Mouse (Mus musculus): ENCODE data around the gene Sbk2. TPM values are rescaled to one million over a fixed set of nuclear protein-coding genes. Genes with fewer than 3 reads are reported as not detected.

Gene Sbk2
- total RNA-seq, 1 experiment from 2014 or later, result 0.63 TPM

DNA sequence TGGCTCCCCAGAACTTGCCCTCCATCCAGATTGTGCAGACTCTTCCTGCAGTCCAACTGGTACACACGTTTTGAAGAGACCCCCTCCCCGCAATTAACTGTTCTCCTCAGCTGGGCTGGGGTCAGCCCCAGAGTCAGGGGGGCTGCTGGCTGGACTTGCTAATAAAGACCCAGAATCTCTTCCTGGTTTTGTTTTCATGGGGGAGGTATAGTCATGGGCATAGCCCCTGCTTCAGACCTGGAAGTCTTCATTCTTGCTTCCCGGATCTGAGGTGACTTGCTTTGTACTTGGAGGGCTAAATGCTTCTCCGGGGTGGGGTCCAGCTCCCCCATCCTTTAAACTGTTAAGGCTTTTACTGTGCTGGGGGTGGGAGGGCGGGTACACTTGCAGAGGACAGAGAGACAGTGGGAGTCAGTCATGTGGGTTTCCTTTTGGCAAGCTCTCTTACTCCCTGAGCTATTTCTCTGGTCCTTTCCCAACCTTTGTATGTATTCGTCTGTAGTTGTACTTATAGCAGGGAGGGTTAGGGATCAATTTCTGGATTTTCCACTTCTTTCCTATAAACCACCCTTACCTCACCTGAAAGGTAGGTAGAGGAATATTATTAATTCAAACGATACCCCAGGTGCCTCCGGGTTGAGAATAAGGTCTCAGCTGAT lies 42.3 kb downstream of the Sbk2 start, which contains the start of gene Nat14:
Gene Nat14, plus strand, starts transcription at position 205 of the 659 bp plus-strand sequence.
- no peak for DNase-seq

DNA sequence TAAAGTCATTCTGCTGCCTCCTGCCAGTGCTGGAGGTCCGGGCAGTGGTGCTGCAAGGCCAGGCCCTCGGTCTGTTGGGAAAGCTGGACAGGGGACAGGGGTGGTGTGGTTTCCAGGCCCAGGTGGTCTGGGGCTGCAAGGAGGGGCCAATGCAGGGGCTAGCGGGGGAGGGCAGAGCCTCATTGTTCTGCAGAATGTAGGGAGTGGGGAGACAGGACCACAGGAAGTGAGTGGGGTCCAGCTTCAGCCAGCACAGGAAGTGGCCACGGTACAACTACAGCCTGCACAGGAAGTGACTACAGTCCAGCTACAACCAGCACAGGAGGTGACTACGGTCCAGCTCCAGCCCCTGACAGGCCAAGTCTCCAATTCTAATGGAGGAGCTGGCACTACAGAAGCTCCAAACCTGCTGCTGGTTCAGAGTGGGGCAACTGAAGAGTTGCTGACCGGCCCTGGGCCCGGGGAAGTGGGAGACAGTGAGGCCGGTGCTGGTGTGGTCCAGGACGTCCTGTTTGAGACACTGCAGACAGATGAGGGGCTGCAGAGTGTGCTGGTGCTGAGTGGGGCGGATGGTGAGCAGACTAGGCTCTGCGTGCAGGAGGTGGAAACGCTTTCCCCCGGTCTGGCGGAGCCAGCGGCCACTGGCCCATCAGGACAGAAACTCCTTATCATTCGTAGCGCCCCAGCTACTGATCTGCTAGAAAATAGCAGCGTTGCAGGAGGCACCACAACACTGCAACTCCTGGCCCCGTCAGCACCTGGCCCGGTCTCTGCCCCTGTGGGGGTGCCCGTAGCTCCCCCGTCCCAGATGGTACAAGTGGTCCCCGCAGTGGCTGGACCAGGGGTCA lies 43.0 kb downstream of the Sbk2 start:
- DNase-seq, result peak; percentile 36

DNA sequence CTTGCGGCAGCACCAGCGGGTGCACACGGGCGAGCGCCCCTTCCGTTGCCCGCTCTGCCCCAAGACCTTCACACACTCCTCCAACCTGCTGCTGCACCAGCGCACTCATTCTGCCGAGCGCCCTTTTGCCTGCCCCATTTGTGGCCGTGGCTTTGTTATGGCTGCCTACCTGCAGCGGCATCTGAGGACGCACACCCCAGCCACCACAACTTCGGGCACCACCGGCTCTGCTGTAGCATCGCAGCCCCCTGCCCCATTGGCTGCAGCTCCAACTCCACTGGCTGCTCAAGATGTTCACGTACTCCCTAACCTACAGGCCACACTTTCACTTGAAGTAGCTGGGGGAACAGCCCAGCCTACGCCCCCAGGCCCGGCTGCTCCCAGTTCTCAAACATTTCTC lies 43.7 kb downstream of the Sbk2 start:
- no peak for DNase-seq

DNA sequence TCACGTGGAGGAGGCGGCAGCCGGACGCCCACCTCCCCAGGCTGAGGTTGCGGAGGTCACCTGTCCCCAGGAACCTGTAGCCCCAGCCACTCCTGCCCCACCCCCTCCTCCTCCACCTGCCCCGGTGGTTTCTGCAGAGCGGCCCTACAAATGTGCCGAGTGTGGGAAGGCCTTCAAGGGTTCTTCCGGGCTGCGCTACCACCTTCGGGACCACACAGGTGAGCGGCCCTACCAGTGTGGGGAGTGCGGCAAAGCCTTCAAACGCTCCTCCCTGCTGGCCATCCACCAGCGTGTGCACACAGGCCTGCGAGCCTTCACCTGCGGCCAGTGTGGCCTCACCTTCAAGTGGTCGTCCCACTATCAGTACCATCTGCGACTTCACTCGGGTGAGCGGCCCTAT lies 44.2 kb downstream of the Sbk2 start:
- DNase-seq, result no peak

GRCm38 (mm10) chr7:4919096-4919495 lies 45.1 kb downstream of the Sbk2 start:
- no peak for DNase-seq

GRCm38 (mm10) chr7:4918681-4919080 lies 45.5 kb downstream of the Sbk2 start:
- DNase-seq, result no peak

DNA sequence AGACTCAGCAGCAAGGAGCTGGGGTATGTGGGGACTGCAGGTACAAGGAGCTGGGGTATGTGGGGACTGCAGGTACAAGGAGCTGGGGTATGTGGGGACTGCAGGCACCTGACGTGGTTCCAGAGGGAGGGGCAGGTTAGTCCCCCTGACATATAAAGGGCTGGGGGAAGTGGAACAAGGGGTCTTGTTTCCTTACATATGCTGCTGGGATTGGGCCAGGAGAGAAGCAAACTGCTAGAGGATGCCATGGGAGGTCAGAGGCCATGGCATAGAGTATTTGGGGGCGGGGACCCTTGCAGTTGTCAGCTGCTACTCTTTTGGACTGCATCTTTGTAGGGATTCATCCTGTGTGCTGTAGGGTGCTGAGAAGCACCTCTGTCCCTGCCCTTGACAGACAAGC lies 46.7 kb downstream of the Sbk2 start:
- DNase-seq, result no peak

DNA sequence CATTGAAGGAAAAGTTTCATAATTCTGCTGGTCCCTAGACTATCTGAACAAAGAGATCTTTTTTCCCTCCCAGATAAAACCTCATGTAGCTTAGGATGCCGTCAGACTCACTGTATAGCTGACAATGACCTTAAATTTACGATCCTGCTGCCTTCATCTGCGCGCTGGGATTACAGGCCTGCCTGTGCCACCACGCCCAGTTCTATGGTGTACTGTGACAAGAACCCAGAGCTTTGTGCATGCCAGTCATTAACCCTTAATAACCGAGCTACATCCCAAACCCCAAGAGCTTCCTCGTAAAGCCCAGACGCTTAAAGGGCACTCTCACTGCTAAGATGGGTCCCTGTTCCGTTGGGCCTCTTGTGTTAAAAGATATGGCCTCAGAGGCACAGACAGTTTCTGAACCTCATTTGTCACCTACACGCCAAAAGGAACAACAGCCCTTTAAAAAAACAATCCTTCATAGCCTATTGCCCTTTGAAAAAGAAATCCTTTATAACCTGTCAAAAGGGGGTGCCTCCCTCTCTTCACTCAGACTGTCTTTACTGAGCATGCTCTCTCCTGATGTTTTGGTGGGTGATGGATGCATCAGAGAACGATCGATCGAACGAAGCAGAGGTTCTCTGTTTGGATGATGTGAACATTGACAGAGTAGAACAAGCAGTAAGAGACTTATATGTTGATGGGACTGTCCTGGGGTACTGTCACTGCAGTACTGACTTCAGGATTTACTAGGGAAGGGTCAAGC lies 48.4 kb downstream of the Sbk2 start:
- no peak for DNase-seq

- DNase-seq, result peak; percentile 96
Measured at GRCm38 (mm10) chr7:4915007-4915665, 49.1 kb downstream of the Sbk2 start, which contains the start of gene Zfp628. TSS of gene Zfp628 (plus strand) at chr7:4915217.

DNA sequence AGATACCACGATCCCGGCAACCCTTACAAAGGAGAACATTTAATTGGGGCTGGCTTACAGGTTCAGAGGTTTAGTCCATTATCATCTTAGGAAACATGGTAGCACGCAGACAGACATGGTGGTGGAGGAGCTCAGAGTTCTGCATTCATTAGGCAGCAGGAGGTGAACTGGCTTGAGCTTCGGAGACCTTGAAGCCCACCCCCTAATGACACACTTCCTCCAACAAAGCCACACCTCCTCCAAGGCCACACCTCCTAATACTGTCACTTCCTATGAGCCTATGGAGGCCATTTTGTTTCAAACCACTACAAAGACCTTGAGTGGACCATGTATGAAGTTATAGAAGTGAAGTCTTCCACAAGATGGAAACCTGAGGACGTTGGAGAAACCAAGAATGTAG lies 52.0 kb downstream of the Sbk2 start:
- DNase-seq, result no peak

DNA sequence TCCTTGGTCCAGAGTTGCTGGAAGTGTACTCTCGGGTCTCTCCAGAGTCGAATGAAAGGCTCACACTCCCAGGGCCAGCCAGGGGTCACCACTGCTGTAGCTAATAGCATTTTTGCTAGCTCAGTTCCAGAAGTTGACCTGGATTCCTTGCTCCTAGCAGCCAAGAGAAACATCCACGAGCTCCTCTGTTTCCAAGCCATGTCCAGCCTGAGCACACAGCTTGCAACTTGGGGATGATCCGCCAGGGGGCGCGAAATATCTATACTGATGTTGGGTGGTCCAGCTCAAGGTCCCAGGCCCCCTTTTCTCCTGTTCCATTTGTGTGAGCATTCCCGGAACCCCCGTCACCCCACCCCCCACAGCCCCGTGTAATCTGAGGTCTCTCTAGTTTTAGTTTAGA lies 52.6 kb downstream of the Sbk2 start:
- peak; percentile 70 for DNase-seq

DNA sequence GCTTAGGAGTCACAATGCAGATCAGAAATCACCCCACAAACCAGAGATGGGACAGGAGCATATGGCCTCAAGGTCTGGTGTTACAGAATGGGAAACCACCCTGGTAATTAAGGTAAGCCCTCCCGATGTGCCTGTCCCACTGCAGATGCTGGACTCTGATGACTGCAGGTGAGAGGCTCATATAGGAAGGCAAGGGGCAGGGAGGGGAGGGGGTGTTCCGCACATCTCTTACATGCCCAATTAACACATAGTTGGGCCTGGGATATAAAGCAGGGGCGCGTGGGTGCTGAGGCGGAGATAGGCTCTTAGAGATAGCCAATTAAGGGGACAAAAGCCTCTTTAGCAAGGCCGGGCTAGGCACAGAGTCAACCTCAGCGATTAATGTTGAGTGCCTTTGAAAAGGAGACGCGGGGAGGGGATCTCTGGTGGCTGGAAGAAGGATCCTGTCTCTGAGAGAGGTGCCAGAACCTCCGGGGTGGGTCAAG lies 57.7 kb downstream of the Sbk2 start, which contains the start of gene Gm36210:
Gene Gm36210, minus strand, starts transcription at position 51 of the 485 bp plus-strand sequence.
- no peak for DNase-seq

DNA sequence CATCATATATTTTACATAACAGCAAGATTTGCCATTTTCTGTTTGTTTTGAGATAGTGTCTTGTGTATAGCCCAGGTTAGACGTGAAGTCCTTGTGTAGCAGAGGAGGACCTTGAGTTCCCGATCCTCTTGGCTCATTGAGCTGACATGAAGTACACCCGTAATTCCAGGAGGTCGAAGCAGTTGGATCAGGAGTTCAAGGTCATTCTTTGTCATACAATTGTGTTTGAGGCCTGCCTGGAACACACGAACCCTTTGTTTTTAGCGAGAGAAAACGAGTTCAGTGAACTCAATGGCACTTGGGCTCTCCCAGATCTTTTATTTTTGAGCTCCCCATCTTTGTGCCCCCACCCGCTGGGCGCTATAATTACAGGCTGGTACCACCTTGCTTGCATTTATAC lies 61.8 kb downstream of the Sbk2 start:
- DNase-seq, result no peak

- peak; percentile 70 for DNase-seq
Measured at GRCm38 (mm10) chr7:4901171-4901570, 63.0 kb downstream of the Sbk2 start.

DNA sequence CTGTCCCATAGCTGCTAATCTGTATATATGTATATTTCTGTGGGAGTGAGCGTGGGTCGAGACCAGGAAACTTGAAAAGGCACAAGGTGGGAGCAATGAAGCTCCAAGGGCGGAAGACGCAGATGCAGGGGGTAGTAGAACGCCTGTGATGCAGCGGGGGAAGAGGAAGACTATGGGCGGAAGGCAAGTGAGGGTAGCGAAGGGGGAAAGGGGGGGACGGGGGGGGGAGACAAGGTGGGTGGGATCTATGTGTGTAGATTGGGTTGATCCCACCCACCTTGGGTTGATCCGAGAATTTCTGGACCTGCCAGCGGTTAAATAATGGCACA lies 63.7 kb downstream of the Sbk2 start:
- DNase-seq, result no peak

DNA sequence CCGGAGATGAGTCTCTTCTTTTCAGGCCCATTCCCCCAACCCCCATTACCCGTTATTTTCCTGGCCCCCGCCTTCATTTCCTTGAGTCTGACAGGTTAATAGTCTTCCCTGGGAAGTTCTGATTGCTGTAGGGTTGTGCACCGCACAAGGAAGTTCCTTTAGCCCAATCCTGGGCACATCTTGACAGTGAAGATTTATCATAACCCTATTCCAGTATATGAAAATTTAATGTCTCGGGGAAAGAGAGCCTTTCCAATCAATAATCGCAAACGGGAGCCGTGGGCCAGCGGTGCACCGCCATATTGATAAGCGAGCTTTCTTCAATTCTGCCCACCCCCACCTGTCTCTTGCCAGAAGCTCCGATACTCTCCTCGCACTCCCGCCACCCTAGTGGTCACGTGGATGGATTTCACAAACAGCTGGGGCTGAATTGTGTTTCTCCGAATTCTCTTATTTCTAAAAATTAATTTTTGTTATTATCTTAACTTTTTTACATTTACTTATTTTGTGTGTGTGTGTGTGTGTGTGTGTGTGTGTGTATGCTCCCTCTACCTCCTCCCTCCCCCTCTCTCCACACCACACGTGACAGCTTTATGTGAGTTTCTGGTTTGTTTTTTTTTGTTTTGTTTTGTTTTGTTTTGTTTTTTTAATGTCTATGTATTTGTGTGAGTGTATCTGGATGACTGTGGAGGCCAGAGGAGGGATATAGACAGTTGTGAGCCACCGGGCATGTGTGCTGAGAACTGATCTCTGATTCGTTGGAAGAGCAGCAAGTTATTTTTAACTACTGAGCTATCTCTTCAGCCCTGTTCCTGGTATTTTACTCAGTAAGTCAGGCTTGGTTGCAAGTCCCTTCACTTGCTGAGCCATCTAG lies 64.3 kb downstream of the Sbk2 start:
- peak; percentile 58 for DNase-seq

- peak; percentile 56 for DNase-seq
Measured at GRCm38 (mm10) chr7:4898851-4899648, 65.2 kb downstream of the Sbk2 start.

DNA sequence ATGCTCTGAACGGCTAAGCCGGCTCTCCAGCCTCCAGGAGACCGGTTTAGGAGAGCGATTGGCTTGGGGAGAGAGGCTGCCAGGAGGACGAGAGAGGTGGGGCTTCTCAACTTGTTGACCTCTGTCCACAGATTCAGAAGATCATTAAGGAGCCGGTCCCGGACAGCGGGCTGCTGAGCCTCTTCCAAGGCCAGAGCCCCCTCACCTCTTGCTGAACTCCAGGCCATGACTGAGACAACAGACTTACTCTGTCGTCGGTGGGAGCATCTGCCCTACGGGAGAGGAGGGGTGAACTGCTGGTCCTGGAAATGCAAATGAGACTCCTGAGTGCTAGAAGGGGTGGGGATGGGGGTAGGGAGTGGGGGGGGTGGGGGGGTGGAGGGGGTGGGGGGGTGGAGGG lies 69.0 kb downstream of the Sbk2 start:
- DNase-seq, result no peak

All from adrenal gland, postnatal 14 days (tissue).